Mouse (Mus musculus): Measurements from ENCODE around the gene Cobll1. TPM values are rescaled to one million over a fixed set of nuclear protein-coding genes. Genes with fewer than 3 reads are reported as not detected.
A peak's percentile ranks its signal among the peaks of the same experiment; 100 is the strongest.

Gene Cobll1
- polyA plus RNA-seq, 1 experiment from 2014 or later: 3.2 TPM

GRCm38 (mm10) chr2:65227154-65227897, 11.9 kb downstream of the Cobll1 start:
- H3K4me3 ChIP-seq: no peak overlapping the region

GRCm38 (mm10) chr2:65226494-65226893, 12.7 kb downstream of the Cobll1 start:
- H3K4me1 ChIP-seq: peaks cover 13% of the 10 kb centered on the region
- H3K27ac ChIP-seq: no peak overlapping the region
- no peaks in the 10 kb centered on the region for H3K27me3 ChIP-seq (ENCODE audit: low read depth, poor library complexity, severe bottlenecking)
- WGBS: 89% methylated on average over 4 of the region's 4 CpGs
- H3K4me3 ChIP-seq: no peak overlapping the region
- no peaks in the 10 kb centered on the region for H3K9me3 ChIP-seq (replicated peaks)
- DNase-seq (ENCODE audit: low spot score): no peak
- H3K36me3 ChIP-seq: no peaks in the 10 kb centered on the region

More at GRCm38 (mm10) chr2:65227154-65227897, 11.9 kb downstream of the Cobll1 start:
- no peaks in the 10 kb centered on the region for H3K27me3 ChIP-seq (ENCODE audit: low read depth, poor library complexity, severe bottlenecking)
- no peaks in the 10 kb centered on the region for H3K36me3 ChIP-seq
- H3K9me3 ChIP-seq (replicated peaks): no peaks in the 10 kb centered on the region
- DNase-seq (ENCODE audit: low spot score): no peak
- no peak overlapping the region for H3K27ac ChIP-seq
- peaks cover 8% of the 10 kb centered on the region for H3K4me1 ChIP-seq
- WGBS: 90% methylated on average over 6 of the region's 6 CpGs

GRCm38 (mm10) chr2:65223956-65224735, 15.1 kb downstream of the Cobll1 start:
- Histone ChIP-seq H3K27ac (no peak overlapping the region), H3K4me1 (peaks cover 25% of the 10 kb centered on the region), H3K9me3 (replicated peaks) (no peaks in the 10 kb centered on the region), H3K4me3 (no peak overlapping the region), H3K27me3 (ENCODE audit: low read depth, poor library complexity, severe bottlenecking) (no peaks in the 10 kb centered on the region), H3K36me3 (no peaks in the 10 kb centered on the region)
- WGBS: 77% methylated on average over 12 of the region's 12 CpGs
- DNase-seq (ENCODE audit: low spot score): no peak

- H3K27me3 ChIP-seq (ENCODE audit: low read depth, poor library complexity, severe bottlenecking): no peaks in the 10 kb centered on the region
- no peaks in the 10 kb centered on the region for H3K9me3 ChIP-seq (replicated peaks)
- DNase-seq (ENCODE audit: low spot score): no peak
- H3K4me1 ChIP-seq: peaks cover 25% of the 10 kb centered on the region
- WGBS: 87% methylated on average over 8 of the region's 8 CpGs
- H3K27ac ChIP-seq: no peak overlapping the region
- no peak overlapping the region for H3K4me3 ChIP-seq
- H3K36me3 ChIP-seq: no peaks in the 10 kb centered on the region
These were observed 16.2 kb downstream of the Cobll1 start for GRCm38 (mm10) chr2:65223012-65223411.

GRCm38 (mm10) chr2:65221646-65222045, 17.6 kb downstream of the Cobll1 start:
- Histone ChIP-seq H3K4me3 (no peak overlapping the region), H3K4me1 (peaks cover 25% of the 10 kb centered on the region), H3K27me3 (ENCODE audit: low read depth, poor library complexity, severe bottlenecking) (no peaks in the 10 kb centered on the region), H3K27ac (no peak overlapping the region), H3K36me3 (no peaks in the 10 kb centered on the region), H3K9me3 (replicated peaks) (no peaks in the 10 kb centered on the region)
- no peak for DNase-seq (ENCODE audit: low spot score)
- WGBS: 81% methylated on average over 2 of the region's 2 CpGs

- peaks cover 25% of the 10 kb centered on the region for H3K4me1 ChIP-seq
- no peak overlapping the region for H3K27ac ChIP-seq
- no peaks in the 10 kb centered on the region for H3K9me3 ChIP-seq (replicated peaks)
- no peaks in the 10 kb centered on the region for H3K36me3 ChIP-seq
- H3K4me3 ChIP-seq: no peak overlapping the region
- 90% methylated on average over 1 of the region's 1 CpGs for WGBS
- no peaks in the 10 kb centered on the region for H3K27me3 ChIP-seq (ENCODE audit: low read depth, poor library complexity, severe bottlenecking)
- DNase-seq (ENCODE audit: low spot score): no peak
These were observed 18.6 kb downstream of the Cobll1 start for GRCm38 (mm10) chr2:65220563-65220962.

- H3K36me3 ChIP-seq: no peaks in the 10 kb centered on the region
- H3K27ac ChIP-seq: 0 out of 2 replicates have a peak overlapping the region, but pooled peaks have one; percentile 42
- H3K9me3 ChIP-seq (replicated peaks): no peaks in the 10 kb centered on the region
- H3K4me3 ChIP-seq: no peak overlapping the region
- peaks cover 25% of the 10 kb centered on the region for H3K4me1 ChIP-seq
- H3K27me3 ChIP-seq (ENCODE audit: low read depth, poor library complexity, severe bottlenecking): no peaks in the 10 kb centered on the region
- DNase-seq (ENCODE audit: low spot score): no peak
- 72% methylated on average over 11 of the region's 11 CpGs for WGBS
These were observed 19.6 kb downstream of the Cobll1 start for GRCm38 (mm10) chr2:65219375-65220135.

- no peaks in the 10 kb centered on the region for H3K27me3 ChIP-seq (ENCODE audit: low read depth, poor library complexity, severe bottlenecking)
- WGBS: 93% methylated on average over 9 of the region's 9 CpGs
These were observed 20.9 kb downstream of the Cobll1 start for GRCm38 (mm10) chr2:65218318-65218717.

GRCm38 (mm10) chr2:65217677-65218076, 21.5 kb downstream of the Cobll1 start:
- Histone ChIP-seq H3K4me1 (peaks cover 20% of the 10 kb centered on the region), H3K9me3 (replicated peaks) (no peaks in the 10 kb centered on the region), H3K27me3 (ENCODE audit: low read depth, poor library complexity, severe bottlenecking) (no peaks in the 10 kb centered on the region), H3K27ac (no peak overlapping the region), H3K36me3 (no peaks in the 10 kb centered on the region), H3K4me3 (no peak overlapping the region)
- no peak for DNase-seq (ENCODE audit: low spot score)
- 94% methylated on average over 6 of the region's 6 CpGs for WGBS

More at GRCm38 (mm10) chr2:65218318-65218717, 20.9 kb downstream of the Cobll1 start:
- H3K36me3 ChIP-seq: no peaks in the 10 kb centered on the region
- no peak overlapping the region for H3K27ac ChIP-seq
- peaks cover 20% of the 10 kb centered on the region for H3K4me1 ChIP-seq
- no peak overlapping the region for H3K4me3 ChIP-seq
- H3K9me3 ChIP-seq (replicated peaks): no peaks in the 10 kb centered on the region
- no peak for DNase-seq (ENCODE audit: low spot score)

GRCm38 (mm10) chr2:65216163-65216562, 23.0 kb downstream of the Cobll1 start:
- no peaks in the 10 kb centered on the region for H3K27me3 ChIP-seq (ENCODE audit: low read depth, poor library complexity, severe bottlenecking)
- H3K4me1 ChIP-seq: peaks cover 13% of the 10 kb centered on the region
- no peaks in the 10 kb centered on the region for H3K36me3 ChIP-seq
- no peak overlapping the region for H3K4me3 ChIP-seq
- no peaks in the 10 kb centered on the region for H3K9me3 ChIP-seq (replicated peaks)
- no peak for DNase-seq (ENCODE audit: low spot score)
- H3K27ac ChIP-seq: no peak overlapping the region

GRCm38 (mm10) chr2:65214556-65214955, 24.6 kb downstream of the Cobll1 start:
- H3K9me3 ChIP-seq (replicated peaks): no peaks in the 10 kb centered on the region
- no peaks in the 10 kb centered on the region for H3K36me3 ChIP-seq
- H3K27me3 ChIP-seq (ENCODE audit: low read depth, poor library complexity, severe bottlenecking): no peaks in the 10 kb centered on the region
- no peak overlapping the region for H3K27ac ChIP-seq
- WGBS: 97% methylated on average over 1 of the region's 1 CpGs
- DNase-seq (ENCODE audit: low spot score): no peak
- H3K4me3 ChIP-seq: no peak overlapping the region
- peaks cover 3% of the 10 kb centered on the region for H3K4me1 ChIP-seq

GRCm38 (mm10) chr2:65213675-65214074, 25.5 kb downstream of the Cobll1 start:
- Histone ChIP-seq H3K9me3 (replicated peaks) (no peaks in the 10 kb centered on the region), H3K36me3 (no peaks in the 10 kb centered on the region), H3K27ac (no peak overlapping the region), H3K4me3 (no peak overlapping the region), H3K4me1 (no peaks in the 10 kb centered on the region), H3K27me3 (ENCODE audit: low read depth, poor library complexity, severe bottlenecking) (no peaks in the 10 kb centered on the region)
- no peak for DNase-seq (ENCODE audit: low spot score)
- WGBS: 93% methylated on average over 3 of the region's 3 CpGs

GRCm38 (mm10) chr2:65211620-65212019, 27.6 kb downstream of the Cobll1 start:
- no peaks in the 10 kb centered on the region for H3K36me3 ChIP-seq
- no peak overlapping the region for H3K27ac ChIP-seq
- H3K4me1 ChIP-seq: no peaks in the 10 kb centered on the region
- H3K4me3 ChIP-seq: no peak overlapping the region
- no peaks in the 10 kb centered on the region for H3K27me3 ChIP-seq (ENCODE audit: low read depth, poor library complexity, severe bottlenecking)
- WGBS: 89% methylated on average over 3 of the region's 3 CpGs
- H3K9me3 ChIP-seq (replicated peaks): no peaks in the 10 kb centered on the region
- no peak for DNase-seq (ENCODE audit: low spot score)

Measured in limb, embryonic 10.5 days (tissue).